Mouse (Mus musculus) brain, embryonic 14.5 days (tissue): ENCODE data around the gene Gm10961.

Experiments used
- CTCF ChIP-seq: fragments of 200-500 bp; IDR thresholded peaks from 2 replicates; pipeline ENCODE4 v1.5.1; 2012; ENCODE audit warnings: inconsistent platforms, mild to moderate bottlenecking, moderate library complexity, borderline replicate concordance; ENCODE audit not compliant: insufficient read depth, insufficient read length; ENCODE audit errors: extremely low read depth
- POLR2A ChIP-seq: fragments of 200-500 bp; IDR thresholded peaks from 2 replicates; pipeline ENCODE4 v1.6.1; 2012; ENCODE audit warnings: mild to moderate bottlenecking, inconsistent platforms, borderline replicate concordance; ENCODE audit not compliant: poor library complexity, insufficient read depth, insufficient read length, severe bottlenecking; ENCODE audit errors: extremely low read depth

GRCm38 (mm10) chr3:107627641-107628040 is 3.5 kb upstream of the Gm10961 start:
- TF ChIP-seq POLR2A (no peak), CTCF (no peak)
